Mouse (Mus musculus): ENCODE data around the gene 1700017B05Rik.
"Not testable (repeated sequence)": the region's sequence is repeated elsewhere in the genome, so short reads cannot be mapped to it uniquely, and the experiment has no call there.

Gene 1700017B05Rik

DNA sequence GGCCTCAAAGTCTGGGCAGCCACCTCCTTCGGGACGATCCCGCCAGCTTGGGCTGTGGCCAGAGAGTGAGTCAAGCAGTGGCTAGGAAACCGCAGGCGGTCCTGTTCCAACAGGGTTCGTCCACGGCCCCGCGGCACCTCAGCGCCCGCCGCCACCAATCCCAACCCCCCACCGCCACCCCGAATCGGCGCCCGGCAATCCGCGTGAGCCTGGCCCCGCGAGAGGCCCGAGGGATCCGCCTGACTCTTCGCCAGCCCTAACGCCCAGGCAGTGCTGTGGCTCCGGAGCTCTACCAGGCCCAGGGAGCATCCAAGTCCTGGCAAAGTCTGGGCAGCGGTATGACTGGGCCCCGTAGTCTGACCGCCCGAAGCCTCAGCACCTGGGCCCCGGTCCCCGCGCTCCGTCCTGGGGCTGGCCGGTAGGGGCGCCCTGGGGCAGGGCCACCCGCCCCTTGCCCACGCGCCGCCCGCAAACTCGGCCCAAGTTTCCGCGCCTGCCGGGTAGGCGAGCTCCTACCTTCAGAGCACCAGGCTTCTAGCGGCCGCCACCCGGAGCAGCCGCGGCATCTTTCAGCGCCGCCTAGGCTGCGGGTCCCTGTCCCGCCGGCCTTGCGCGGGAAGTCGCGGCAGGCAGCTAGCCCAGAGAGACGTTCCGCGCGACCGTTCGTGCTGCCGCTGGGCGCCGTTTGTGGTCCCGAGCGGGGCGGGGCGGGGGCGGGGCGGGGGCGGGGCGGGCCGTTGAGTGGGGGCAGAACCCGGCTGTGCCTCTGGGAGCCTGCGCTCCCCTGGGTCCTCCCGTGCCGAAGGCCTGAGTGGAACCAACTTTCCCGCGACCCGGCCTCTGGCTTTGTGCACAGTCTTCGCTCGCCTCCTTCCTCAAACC, at the start of gene 1700017B05Rik:
Gene 1700017B05Rik, minus strand, starts transcription at position 700 of the 882 bp plus-strand sequence.
- DNase-seq (ENCODE audit: low spot score) = peak; percentile 89

- DNase-seq (ENCODE audit: low spot score) = no peak
These were observed 48.5 kb upstream of the 1700017B05Rik start for GRCm38 (mm10) chr9:57310895-57311294.

DNA sequence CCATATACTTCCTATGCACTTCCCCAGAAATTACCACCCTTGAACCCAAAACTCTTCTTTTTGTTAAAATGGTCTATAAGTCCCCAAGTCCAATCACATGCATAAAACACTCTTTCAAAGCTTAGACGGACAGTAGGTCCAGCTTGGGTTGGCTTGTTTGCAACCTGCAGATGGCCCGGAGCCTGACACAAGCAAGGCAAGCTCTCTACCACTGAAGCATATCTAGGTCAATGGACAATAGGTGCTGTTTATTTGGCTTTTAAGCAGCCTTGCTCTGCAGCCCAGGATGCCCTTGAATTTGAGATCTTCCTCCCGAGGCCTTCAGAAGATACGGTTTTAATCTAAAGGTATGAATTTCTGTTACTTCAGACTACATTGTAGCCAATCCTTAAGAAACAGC, 46.9 kb upstream of the 1700017B05Rik start:
- DNase-seq (ENCODE audit: low spot score) = no peak

DNA sequence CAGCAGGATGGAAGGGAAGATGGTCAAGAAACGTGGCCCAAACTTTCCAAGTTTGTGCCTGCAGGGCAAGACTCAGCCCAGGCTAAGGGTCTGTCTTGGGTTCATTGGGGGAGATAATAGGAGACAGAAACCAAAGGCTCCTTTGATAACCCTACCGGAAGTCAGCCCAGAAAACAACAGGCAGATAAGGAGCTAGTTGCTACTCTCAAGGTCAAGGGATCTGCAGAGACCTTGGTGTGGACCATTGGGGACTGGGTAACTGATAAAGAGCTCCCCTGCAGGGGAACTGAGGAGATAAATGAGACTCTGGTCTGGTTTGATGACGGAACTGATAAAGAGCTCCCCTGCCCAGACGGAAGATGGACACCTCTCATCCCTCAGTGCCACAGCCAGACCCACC, 45.0 kb upstream of the 1700017B05Rik start:
- DNase-seq (ENCODE audit: low spot score) = no peak

DNA sequence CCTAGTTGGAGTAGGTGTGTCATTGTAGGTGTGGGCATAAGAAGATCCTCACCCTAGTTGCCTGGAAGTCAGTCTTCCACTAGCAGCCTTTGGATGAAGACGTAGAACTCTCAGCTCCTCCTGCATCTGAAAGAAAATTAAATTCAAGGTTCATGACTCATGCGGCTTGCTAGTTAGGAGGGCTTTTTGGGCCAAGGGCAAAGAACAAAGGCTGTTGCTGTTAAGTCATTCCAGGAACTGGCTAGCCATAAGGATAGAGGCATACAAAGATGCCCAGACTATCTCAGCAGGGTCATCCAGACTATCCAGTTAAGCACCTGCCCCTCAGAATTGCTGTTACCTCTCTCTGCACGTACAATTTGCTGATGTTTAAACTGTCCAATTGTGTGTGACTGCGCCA, 42.3 kb upstream of the 1700017B05Rik start:
- not testable (repeated sequence) for DNase-seq (ENCODE audit: low spot score)

- no peak for DNase-seq (ENCODE audit: low spot score)
These were observed 41.8 kb upstream of the 1700017B05Rik start for GRCm38 (mm10) chr9:57304251-57304650.

GRCm38 (mm10) chr9:57303356-57303755, 40.9 kb upstream of the 1700017B05Rik start:
- DNase-seq (ENCODE audit: low spot score) = no peak

GRCm38 (mm10) chr9:57300825-57301224, 38.4 kb upstream of the 1700017B05Rik start:
- DNase-seq (ENCODE audit: low spot score) = no peak

DNA sequence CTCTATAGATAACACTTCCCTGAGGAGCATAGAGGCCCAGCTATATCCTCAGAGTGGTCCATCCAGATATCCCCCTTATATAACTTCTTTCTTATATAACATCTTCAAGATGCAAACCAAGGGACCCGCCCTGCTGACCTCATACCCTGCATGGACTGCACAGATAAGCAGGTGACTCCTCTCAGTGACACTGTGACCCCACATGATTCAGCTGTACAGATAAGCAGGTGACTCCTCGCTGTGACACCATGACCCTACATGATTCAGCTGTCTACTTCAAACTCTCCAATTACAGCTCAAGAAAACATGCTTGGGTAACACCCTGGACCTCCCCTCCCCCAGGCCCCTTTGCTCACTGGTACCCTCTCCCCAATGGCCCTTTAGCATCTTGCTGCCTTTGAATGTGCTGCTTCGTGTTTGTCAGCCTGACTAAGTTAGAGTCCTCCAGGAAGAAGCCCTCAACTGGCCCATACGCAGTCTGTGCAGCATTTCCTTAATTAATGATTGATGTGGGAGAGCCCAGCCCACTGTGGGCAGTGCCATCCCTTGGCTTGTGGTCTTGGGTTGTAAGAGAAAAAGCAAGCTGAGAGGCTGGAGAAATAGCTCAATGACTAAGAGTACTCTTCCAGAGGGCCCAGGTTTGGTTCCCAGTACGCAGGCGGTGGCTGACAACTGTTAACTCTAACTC, 37.5 kb upstream of the 1700017B05Rik start:
- peak; percentile 84 for DNase-seq (ENCODE audit: low spot score)

DNA sequence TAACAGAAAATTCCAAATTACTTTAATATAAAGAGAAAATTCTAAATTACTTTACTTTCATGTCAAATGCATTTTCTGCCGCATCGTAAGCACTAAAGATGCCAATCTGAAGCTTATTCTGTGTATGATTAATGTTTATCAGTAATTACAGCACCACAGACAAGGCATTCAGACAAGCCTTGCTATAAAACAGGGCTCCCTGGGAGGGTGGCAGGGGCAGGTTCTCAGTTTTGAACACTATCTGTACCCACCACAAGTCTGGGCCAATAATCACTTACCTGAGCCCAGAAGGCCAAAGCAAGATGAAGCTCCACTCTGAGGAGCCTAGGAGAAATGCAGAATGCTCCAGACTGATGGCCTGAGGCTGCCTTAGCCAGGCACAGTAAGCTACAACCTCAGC, 35.5 kb upstream of the 1700017B05Rik start:
- DNase-seq (ENCODE audit: low spot score) = no peak

GRCm38 (mm10) chr9:57296277-57296676, 33.9 kb upstream of the 1700017B05Rik start:
- DNase-seq (ENCODE audit: low spot score) = peak; percentile 56

- DNase-seq (ENCODE audit: low spot score) = no peak
These were observed 33.3 kb upstream of the 1700017B05Rik start for GRCm38 (mm10) chr9:57295666-57296065.

DNA sequence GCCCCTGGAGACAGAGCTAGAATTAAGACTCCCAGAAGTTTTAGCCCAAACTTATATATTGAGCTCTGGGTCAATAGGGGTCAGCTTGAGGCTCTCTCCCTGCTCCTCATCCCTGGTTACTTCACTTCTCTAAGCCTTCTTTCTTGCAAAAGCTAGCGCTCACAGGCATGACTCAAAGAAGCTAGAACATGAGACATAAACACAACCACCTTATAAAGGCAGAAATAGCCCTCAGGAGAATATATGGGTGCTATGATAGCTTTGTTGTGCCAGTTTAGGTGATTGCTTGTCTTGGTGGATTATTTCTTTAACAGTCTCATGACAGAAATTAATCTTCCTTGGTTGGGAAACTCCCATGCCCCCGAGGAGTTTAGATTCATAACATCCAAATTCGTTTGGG, 32.5 kb upstream of the 1700017B05Rik start:
- no peak for DNase-seq (ENCODE audit: low spot score)

GRCm38 (mm10) chr9:57287183-57287582, 24.8 kb upstream of the 1700017B05Rik start:
- DNase-seq (ENCODE audit: low spot score) = no peak

- DNase-seq (ENCODE audit: low spot score) = no peak
These were observed 20.9 kb upstream of the 1700017B05Rik start for GRCm38 (mm10) chr9:57283311-57283710.

- no peak for DNase-seq (ENCODE audit: low spot score)
These were observed 20.3 kb upstream of the 1700017B05Rik start for GRCm38 (mm10) chr9:57282686-57283085.

DNA sequence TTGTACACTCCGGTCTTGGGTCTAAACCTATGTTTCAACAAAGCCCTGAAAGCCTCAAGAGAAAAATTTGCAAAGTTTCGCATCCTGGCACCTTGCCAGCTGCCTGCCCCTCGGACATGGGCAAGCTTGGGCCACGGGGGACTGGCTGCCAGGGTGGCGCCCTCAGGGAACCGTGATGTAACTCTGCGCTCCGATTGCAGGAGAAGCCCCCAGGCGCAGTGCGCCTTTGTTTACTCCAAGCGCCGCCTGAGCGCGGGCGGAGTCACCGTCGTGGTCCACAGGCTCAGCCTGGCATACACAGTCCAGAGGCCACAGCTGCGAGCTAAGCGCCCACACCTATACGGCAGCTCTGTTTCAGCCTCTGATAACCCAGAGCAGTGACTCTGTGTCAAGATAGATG, 19.1 kb upstream of the 1700017B05Rik start:
- DNase-seq (ENCODE audit: low spot score) = peak; percentile 34

GRCm38 (mm10) chr9:57279441-57279840, 17.0 kb upstream of the 1700017B05Rik start:
- peak; percentile 32 for DNase-seq (ENCODE audit: low spot score)

DNA sequence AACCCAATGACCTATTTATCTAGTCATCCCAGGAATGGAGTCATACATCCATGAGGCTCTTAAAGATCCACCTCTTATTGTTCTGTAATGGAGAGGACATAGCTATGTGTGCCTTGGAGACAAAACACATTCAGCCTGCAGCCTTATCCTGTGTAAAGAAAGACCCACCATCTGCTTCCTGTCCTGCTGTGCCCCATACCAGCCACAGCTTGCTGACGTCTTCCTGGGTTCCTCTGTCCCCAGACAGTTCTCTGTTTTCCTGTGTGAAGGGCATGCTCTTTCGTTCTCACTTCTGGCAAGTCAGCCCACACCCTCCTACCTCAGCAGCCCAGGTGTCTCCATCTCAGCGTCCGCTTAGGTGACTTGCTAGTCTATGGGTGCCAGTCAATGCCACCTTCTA, 15.9 kb upstream of the 1700017B05Rik start:
- no peak for DNase-seq (ENCODE audit: low spot score)

DNA sequence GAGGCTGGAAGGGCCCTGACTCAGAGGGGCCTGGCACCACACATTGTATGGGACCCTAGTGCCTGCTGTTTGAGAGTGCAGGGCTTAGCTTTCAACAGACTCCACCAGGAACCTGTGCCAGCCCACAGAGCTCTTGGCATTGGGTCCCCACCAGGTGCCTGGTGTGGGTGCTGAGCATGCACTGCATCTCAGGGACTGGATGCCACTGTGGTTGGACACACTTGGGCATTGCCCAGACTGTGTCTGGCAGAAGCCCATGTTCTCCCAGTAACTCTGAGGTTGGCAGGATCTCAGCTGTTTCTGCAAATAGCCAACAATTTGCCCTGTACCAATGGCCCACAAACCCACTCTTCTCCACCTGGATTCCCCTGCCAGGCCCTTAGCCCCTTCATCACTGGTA, 13.9 kb upstream of the 1700017B05Rik start:
- DNase-seq (ENCODE audit: low spot score) = no peak

- DNase-seq (ENCODE audit: low spot score) = no peak
These were observed 11.5 kb upstream of the 1700017B05Rik start for GRCm38 (mm10) chr9:57273805-57274494.

Measured in yolk sac, embryonic 10.5 days (tissue).